Mouse (Mus musculus): Measurements from ENCODE around the gene Zmym1. TPM values are rescaled to one million over a fixed set of nuclear protein-coding genes. Genes with fewer than 3 reads are reported as not detected.
"Not testable (repeated sequence)": the region's sequence is repeated elsewhere in the genome, so short reads cannot be mapped to it uniquely, and the experiment has no call there.

Gene Zmym1
- polyA plus RNA-seq, 1 experiment from 2014 or later: 19.5 TPM

DNA sequence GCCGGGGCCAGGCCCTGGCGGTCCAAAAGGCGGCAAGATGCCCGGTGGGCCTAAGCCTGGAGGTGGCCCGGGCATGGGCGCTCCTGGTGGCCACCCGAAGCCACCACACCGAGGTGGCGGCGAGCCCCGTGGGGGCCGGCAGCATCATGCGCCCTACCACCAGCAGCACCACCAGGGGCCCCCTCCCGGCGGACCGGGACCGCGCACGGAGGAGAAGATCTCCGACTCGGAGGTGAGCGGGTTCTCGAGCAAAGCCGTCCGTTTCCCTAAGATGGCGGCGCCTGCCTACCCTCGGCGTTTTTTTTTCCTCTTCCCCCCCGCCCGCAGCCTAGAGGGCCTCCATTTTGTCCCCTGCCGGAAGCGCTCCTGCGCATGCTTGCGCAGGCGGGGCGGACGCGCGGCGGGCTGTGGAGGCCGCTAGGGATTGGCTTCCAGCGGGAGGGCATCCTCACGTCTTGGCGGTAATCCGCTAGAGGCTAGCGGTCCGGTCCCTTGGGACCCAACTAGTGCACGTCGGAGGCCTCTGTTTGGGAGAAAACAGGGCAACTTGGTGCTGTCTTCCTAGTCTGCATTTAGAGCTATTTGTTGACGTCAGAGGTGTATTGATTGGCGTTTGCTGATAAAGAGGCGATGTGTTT, 38.8 kb downstream of the Zmym1 start:
- Histone ChIP-seq H3K9me3 (ENCODE audit: control insufficient read depth, low read depth, low read length) (no peaks in the 10 kb centered on the region), H3K27ac (ENCODE audit: low read length) (peak overlapping the region; percentile 99), H3K4me1 (ENCODE audit: control insufficient read depth, insufficient read depth, low read length) (peaks cover 16% of the 10 kb centered on the region; the same call in 1 of the 2 replicates), H3K9ac (replicated peaks; ENCODE audit: low read depth, low read length) (peak overlapping the region; percentile 100), H3K4me3 (ENCODE audit: low read depth, low read length) (peak overlapping the region; percentile 100), H3K4me2 (replicated peaks; ENCODE audit: low read depth, low read length) (peak overlapping the region; percentile 93), H3K36me3 (ENCODE audit: control insufficient read depth, insufficient read depth, low read length) (peaks cover 40% of the 10 kb centered on the region), H3K27me3 (ENCODE audit: control insufficient read depth, insufficient read depth, low read length) (no peaks in the 10 kb centered on the region)
- peak; percentile 63 for ATAC-seq (ENCODE audit: insufficient number of reproducible peaks, insufficient read depth, low FRiP score, low read depth)
- WGBS: under 1% methylated on average over 52 of the region's 53 CpGs

DNA sequence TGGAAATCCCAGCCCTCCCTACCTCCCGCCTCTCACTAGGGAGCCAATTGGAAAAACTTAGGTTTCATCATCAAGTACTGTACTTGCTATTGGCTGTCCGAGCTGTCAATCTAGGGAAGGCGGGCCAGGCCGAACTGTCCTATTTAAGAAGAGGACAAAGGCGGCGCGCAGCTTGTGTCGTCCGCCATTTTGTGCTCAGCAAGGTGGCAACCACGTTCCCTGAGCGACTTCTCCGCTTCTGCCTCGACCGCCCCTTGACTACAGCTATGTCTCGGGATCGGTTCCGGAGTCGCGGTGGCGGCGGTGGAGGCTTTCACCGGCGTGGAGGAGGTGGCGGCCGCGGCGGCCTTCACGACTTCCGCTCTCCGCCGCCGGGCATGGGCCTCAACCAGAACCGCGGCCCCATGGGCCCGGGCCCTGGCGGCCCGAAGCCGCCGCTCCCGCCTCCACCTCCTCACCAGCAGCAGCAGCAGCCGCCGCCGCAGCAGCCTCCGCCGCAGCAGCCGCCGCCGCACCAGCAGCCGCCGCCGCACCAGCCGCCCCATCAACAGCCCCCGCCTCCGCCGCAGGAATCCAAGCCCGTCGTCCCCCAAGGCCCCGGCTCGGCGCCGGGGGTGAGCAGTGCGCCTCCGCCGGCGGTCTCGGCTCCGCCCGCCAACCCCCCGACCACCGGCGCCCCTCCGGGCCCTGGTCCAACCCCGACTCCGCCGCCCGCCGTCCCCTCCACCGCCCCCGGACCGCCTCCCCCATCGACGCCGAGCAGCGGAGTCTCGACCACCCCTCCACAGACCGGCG, 39.6 kb downstream of the Zmym1 start, which contains the start of gene Sfpq:
Gene Sfpq (plus strand): TSS at position 174 of the 795 bp plus-strand sequence.
- H3K9me3 ChIP-seq (ENCODE audit: control insufficient read depth, low read depth, low read length): no peaks in the 10 kb centered on the region
- peak; percentile 98 for ATAC-seq (ENCODE audit: insufficient number of reproducible peaks, insufficient read depth, low FRiP score, low read depth)
- H3K27ac ChIP-seq (ENCODE audit: low read length): peak within 1 kb of the TSS; percentile 99
- peaks cover 16% of the 10 kb centered on the region; the same call in 1 of the 2 replicates for H3K4me1 ChIP-seq (ENCODE audit: control insufficient read depth, insufficient read depth, low read length)
- peak within 1 kb of the TSS; percentile 100 for H3K4me3 ChIP-seq (ENCODE audit: low read depth, low read length)
- peaks cover 32% of the 10 kb centered on the region for H3K36me3 ChIP-seq (ENCODE audit: control insufficient read depth, insufficient read depth, low read length)
- peak within 1 kb of the TSS; percentile 100 for H3K9ac ChIP-seq (replicated peaks; ENCODE audit: low read depth, low read length)
- WGBS: under 1% methylated on average over 68 of the region's 87 CpGs
- H3K27me3 ChIP-seq (ENCODE audit: control insufficient read depth, insufficient read depth, low read length): no peaks in the 10 kb centered on the region
- peak within 1 kb of the TSS; percentile 43 for H3K4me2 ChIP-seq (replicated peaks; ENCODE audit: low read depth, low read length)

DNA sequence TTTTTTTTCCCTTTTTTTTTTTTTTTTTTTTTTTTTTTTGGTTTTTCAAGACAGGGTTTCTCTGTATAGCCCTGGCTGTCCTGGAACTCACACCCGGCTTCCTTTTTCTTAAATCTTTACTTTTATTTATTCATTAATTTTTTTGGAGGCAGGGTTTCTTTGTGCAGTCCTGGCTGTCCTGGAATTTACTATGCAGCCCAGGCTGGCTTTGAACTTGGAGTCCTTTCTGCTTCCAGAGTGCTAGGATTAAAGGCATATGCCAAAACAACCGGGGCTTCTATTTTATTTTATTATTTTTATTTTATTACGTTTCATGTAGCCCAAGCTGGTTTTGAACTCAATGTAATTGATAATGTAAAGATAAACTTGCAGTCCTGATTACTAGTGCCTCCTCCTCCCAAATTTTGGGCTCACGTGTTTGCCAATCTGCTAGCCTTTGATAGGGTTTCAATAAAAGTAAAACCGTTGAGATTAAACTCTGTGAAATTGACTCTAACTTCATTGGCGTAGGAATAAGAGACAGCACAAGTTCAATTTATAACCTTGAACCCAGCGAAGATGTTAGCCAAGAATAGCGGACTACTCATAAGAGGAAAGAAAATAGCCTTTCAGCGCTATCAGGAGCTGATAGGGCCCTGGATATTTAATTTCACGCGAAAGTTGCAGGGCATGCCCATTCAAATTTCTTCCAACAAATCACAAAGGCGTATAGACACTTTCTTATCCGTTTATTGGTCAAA, 40.4 kb downstream of the Zmym1 start:
- no peak overlapping the region for H3K9ac ChIP-seq (replicated peaks; ENCODE audit: low read depth, low read length)

DNA sequence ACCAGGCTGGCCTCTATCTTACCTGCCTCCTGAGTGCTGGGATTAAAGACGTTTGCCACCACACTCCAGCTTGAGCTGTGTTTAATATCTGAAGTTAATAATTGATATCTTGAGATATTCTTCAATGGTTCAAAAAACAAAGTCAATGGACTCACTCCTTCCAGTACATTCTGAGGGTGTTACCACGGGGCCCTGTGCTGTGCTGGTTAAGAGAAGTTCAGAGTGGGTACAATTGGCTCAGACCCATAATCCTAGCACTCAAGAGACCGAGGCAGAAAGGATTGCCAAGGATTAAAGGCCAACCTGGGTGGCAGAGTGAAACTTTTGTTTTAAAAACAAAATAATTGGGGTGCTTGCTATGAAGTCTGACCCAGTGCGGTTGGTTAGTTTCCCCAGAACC, 44.6 kb downstream of the Zmym1 start:
- H3K4me2 ChIP-seq (replicated peaks; ENCODE audit: low read depth, low read length): no peak overlapping the region
- no peaks in the 10 kb centered on the region for H3K36me3 ChIP-seq (ENCODE audit: control insufficient read depth, insufficient read depth, low read length)
- 86% methylated on average over 4 of the region's 4 CpGs for WGBS
- H3K4me3 ChIP-seq (ENCODE audit: low read depth, low read length): no peak overlapping the region
- no peaks in the 10 kb centered on the region for H3K4me1 ChIP-seq (ENCODE audit: control insufficient read depth, insufficient read depth, low read length)
- H3K27ac ChIP-seq (ENCODE audit: low read length): no peak overlapping the region
- no peaks in the 10 kb centered on the region for H3K27me3 ChIP-seq (ENCODE audit: control insufficient read depth, insufficient read depth, low read length)
- H3K9ac ChIP-seq (replicated peaks; ENCODE audit: low read depth, low read length): no peak overlapping the region
- no peak for ATAC-seq (ENCODE audit: insufficient number of reproducible peaks, insufficient read depth, low FRiP score, low read depth)
- no peaks in the 10 kb centered on the region for H3K9me3 ChIP-seq (ENCODE audit: control insufficient read depth, low read depth, low read length)

More for the DNA sequence above, 40.4 kb downstream of the Zmym1 start:
- no peak for ATAC-seq (ENCODE audit: insufficient number of reproducible peaks, insufficient read depth, low FRiP score, low read depth)
- H3K36me3 ChIP-seq (ENCODE audit: control insufficient read depth, insufficient read depth, low read length): peaks cover 24% of the 10 kb centered on the region
- 11% methylated on average over 13 of the region's 13 CpGs for WGBS
- peaks cover 12% of the 10 kb centered on the region; the same call in 1 of the 2 replicates for H3K4me1 ChIP-seq (ENCODE audit: control insufficient read depth, insufficient read depth, low read length)
- 0 out of 2 replicates have a peak overlapping the region, but pooled peaks have one; percentile 21 for H3K27ac ChIP-seq (ENCODE audit: low read length)
- H3K4me2 ChIP-seq (replicated peaks; ENCODE audit: low read depth, low read length): peak overlapping the region; percentile 43
- H3K9me3 ChIP-seq (ENCODE audit: control insufficient read depth, low read depth, low read length): no peaks in the 10 kb centered on the region
- peak overlapping the region; percentile 29 for H3K4me3 ChIP-seq (ENCODE audit: low read depth, low read length)
- no peaks in the 10 kb centered on the region for H3K27me3 ChIP-seq (ENCODE audit: control insufficient read depth, insufficient read depth, low read length)

DNA sequence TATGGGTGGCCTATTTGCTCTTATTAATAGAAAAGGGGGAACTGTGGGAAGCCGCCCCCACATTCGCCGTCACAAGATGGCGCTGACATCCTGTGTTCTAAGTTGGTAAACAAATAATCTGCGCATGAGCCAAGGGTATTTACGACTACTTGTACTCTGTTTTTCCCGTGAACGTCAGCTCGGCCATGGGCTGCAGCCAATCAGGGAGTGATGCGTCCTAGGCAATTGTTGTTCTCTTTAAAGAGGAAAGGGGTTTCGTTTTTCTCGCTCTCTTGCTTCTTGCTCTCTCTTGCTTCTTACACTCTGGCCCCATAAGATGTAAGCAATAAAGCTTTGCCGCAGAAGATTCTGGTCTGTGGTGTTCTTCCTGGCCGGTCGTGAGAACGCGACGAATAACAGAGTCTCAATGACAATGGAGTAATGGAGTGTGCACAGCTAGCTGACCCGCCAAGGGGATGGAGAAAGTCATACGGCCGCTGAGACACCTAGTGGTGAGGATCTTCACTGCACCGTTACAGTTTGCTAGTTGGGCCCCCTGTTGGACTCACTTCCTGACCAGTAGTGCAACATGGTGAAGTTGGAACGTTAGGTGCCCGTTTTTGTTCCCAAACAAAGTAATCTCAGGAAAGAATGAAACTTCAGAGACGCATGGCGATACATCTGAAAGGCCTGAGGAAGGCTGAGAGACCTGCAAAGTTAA, 45.5 kb downstream of the Zmym1 start:
- H3K4me1 ChIP-seq (ENCODE audit: control insufficient read depth, insufficient read depth, low read length); H3K36me3 ChIP-seq (ENCODE audit: control insufficient read depth, insufficient read depth, low read length); H3K27me3 ChIP-seq (ENCODE audit: control insufficient read depth, insufficient read depth, low read length); H3K27ac ChIP-seq (ENCODE audit: low read length); H3K9ac ChIP-seq (replicated peaks; ENCODE audit: low read depth, low read length); H3K9me3 ChIP-seq (ENCODE audit: control insufficient read depth, low read depth, low read length): not testable (repeated sequence)
- H3K4me3 ChIP-seq (ENCODE audit: low read depth, low read length): peak overlapping the region; percentile 15; the same call in 1 of the 2 replicates
- 14% methylated on average over 14 of the region's 26 CpGs for WGBS
- ATAC-seq (ENCODE audit: insufficient number of reproducible peaks, insufficient read depth, low FRiP score, low read depth): peak; percentile 81; the same call in 1 of the 2 replicates
- H3K4me2 ChIP-seq (replicated peaks; ENCODE audit: low read depth, low read length): 0 out of 2 replicates have a peak overlapping the region, but pooled peaks have one; percentile 12

DNA sequence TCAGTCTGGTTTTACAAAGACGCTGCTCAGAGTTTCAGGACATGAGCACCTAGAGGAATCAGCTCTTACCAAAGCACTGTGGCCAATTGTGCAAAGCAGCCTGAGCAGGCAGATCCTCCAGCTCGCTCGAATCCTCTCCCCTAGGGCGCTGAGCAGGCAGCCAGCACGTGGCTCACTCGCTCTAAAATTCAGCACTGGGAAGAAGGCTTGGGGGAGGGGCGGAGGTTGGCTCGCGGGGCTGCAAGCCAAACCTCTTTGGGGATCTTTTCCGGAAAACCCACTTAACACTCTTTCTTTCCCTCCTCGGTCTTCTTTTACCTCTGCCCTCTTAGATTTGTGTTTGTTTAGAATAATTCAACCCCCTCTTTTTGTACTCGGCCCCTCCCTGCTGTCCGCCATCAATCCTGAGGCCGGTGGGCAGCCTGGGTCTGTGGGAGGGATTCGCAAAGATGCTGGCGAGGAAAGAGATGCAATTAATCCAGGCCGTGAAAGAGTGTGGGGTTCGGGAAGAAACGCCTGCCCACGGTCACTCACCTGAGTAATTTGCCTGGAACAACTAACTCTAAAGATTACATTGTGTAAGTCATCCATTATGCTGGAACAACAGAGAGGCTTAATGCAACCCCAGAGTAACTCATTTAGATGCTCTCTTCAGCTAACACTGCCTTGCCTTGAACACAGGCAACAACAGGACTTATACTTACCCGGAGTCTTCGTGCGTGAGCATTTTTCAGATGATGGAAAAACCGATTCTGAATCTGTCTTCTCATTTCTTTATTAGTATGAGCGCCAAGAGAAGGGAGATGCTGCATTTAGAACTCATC, 55.6 kb downstream of the Zmym1 start:
- no peaks in the 10 kb centered on the region for H3K9me3 ChIP-seq (ENCODE audit: control insufficient read depth, low read depth, low read length)
- H3K27me3 ChIP-seq (ENCODE audit: control insufficient read depth, insufficient read depth, low read length): no peaks in the 10 kb centered on the region
- peak overlapping the region; percentile 26 for H3K4me3 ChIP-seq (ENCODE audit: low read depth, low read length)
- peak overlapping the region; percentile 41 for H3K4me2 ChIP-seq (replicated peaks; ENCODE audit: low read depth, low read length)
- ATAC-seq (ENCODE audit: insufficient number of reproducible peaks, insufficient read depth, low FRiP score, low read depth): no peak
- H3K9ac ChIP-seq (replicated peaks; ENCODE audit: low read depth, low read length): no peak overlapping the region
- H3K4me1 ChIP-seq (ENCODE audit: control insufficient read depth, insufficient read depth, low read length): 0 out of 2 replicates have a peak, but pooled peaks cover 3% of the 10 kb centered on the region
- WGBS: 13% methylated on average over 25 of the region's 25 CpGs
- no peaks in the 10 kb centered on the region for H3K36me3 ChIP-seq (ENCODE audit: control insufficient read depth, insufficient read depth, low read length)
- H3K27ac ChIP-seq (ENCODE audit: low read length): no peak overlapping the region

DNA sequence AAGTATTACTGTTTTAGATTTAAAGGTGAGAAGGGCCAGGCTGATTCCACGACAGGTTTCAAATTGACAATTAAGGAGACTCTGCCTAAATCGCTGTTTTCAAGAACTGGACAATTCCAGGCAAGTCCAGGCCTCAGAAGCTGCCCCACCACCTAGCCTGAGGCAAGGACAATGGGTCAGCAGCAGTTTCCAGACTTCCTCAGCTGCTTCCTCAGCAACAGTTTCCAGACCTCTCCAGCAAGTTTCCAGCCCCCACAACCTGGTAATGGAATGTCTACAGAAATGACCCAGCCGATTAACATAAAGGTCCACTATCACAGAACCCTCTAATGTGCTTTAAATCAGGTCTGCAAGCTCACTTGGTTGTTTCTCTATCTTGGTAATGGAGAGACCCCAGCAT, 56.6 kb downstream of the Zmym1 start:
- H3K9ac ChIP-seq (replicated peaks; ENCODE audit: low read depth, low read length): no peak overlapping the region
- H3K27ac ChIP-seq (ENCODE audit: low read length): no peak overlapping the region
- H3K36me3 ChIP-seq (ENCODE audit: control insufficient read depth, insufficient read depth, low read length): no peaks in the 10 kb centered on the region
- H3K4me3 ChIP-seq (ENCODE audit: low read depth, low read length): no peak overlapping the region
- no peaks in the 10 kb centered on the region for H3K27me3 ChIP-seq (ENCODE audit: control insufficient read depth, insufficient read depth, low read length)
- H3K4me1 ChIP-seq (ENCODE audit: control insufficient read depth, insufficient read depth, low read length): 0 out of 2 replicates have a peak, but pooled peaks cover 3% of the 10 kb centered on the region
- no peaks in the 10 kb centered on the region for H3K9me3 ChIP-seq (ENCODE audit: control insufficient read depth, low read depth, low read length)
- no peak for ATAC-seq (ENCODE audit: insufficient number of reproducible peaks, insufficient read depth, low FRiP score, low read depth)
- no peak overlapping the region for H3K4me2 ChIP-seq (replicated peaks; ENCODE audit: low read depth, low read length)
- WGBS: 73% methylated on average over 3 of the region's 3 CpGs
